Comparison of ENCODE assay signal across 23 mouse cellular contexts in the genomic region with DNA sequence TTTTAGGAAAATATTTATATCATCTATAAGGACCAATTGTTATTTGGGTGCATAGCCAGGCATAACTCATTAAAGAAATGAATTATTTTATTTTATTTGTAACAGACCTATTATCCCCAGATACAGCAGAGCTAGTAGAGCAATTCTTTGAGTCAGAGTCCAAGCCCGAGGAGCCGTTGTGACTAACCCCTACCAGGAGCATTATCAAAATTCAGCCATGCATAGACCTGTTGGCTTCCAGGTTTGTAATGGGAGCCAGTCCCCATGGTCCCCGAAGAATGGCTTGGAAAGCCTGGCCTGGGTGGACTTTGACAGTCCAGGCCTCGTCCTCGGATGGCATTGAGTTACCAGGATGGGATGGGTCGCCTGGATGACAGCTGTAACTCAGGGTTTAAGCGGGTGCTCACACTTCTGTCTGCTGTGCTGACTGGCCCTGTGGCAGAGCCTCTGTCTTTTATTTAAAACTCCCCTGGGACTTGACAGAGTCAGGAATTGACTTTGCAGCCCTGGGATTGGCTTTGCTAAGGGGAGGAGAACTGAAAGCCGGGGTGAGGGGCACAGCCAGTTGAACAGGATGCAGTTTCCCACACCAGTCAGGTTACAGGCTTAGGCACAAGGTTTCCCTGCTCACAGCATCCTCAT. TPM values are rescaled to one million over a fixed set of nuclear protein-coding genes. Genes with fewer than 3 reads are reported as not detected.
A peak's percentile ranks its signal among the peaks of the same experiment; 100 is the strongest.
DNase-seq lines count a peak whose midpoint lies in the region; ATAC-seq and TF ChIP-seq lines count a peak whose summit lies in the region.
"Had no signal": no experiment of that assay in that cellular context is flagged by ENCODE, and none has a peak within 500 bp of the region (broad histone marks: within the 10 kb centered on the region; RNA-seq: fewer than 3 reads in every experiment).

No protein-coding gene starts in this region.

- 0 out of 2 replicates have a peak, but pooled peaks cover 4% of the 10 kb centered on the region for H3K27me3 ChIP-seq in forebrain, embryonic 10.5 days (ENCODE audit: poor library complexity, severe bottlenecking)
- H3K27me3 ChIP-seq in forebrain, postnatal 0 days (ENCODE audit: insufficient read depth, low read length) = no peaks in the 10 kb centered on the region
- H3K27me3 ChIP-seq in kidney, embryonic 14.5 days (ENCODE audit: control insufficient read depth, insufficient read depth, low read length) = no peaks in the 10 kb centered on the region
- no peaks in the 10 kb centered on the region for H3K27me3 ChIP-seq in midbrain, embryonic 13.5 days
- no peaks in the 10 kb centered on the region for H3K27me3 ChIP-seq in midbrain, embryonic 15.5 days (replicated peaks)
- H3K27me3 ChIP-seq: hindbrain, embryonic 12.5 days; lung, embryonic 15.5 days had no signal

- ATAC-seq in forebrain, postnatal 0 days = no peak
- peak; percentile 30; the same call in 1 of the 2 replicates for ATAC-seq in kidney, embryonic 14.5 days (ENCODE audit: low FRiP score, low TSS enrichment)
- no peak for ATAC-seq in midbrain, embryonic 13.5 days
- ATAC-seq in midbrain, embryonic 15.5 days (replicated peaks) = no peak
- ATAC-seq: forebrain, embryonic 14.5 days; inflammation-experienced regulatory T-cells, adult 6 months had no signal

- no peaks in the 10 kb centered on the region for H3K36me3 ChIP-seq in forebrain, embryonic 10.5 days (replicated peaks)
- no peaks in the 10 kb centered on the region for H3K36me3 ChIP-seq in forebrain, postnatal 0 days (ENCODE audit: insufficient read depth)
- no peaks in the 10 kb centered on the region for H3K36me3 ChIP-seq in kidney, embryonic 14.5 days (ENCODE audit: control insufficient read depth, insufficient read depth, low read length)
- H3K36me3 ChIP-seq in midbrain, embryonic 13.5 days = no peaks in the 10 kb centered on the region
- no peaks in the 10 kb centered on the region for H3K36me3 ChIP-seq in midbrain, embryonic 15.5 days (replicated peaks)
- H3K36me3 ChIP-seq: hindbrain, embryonic 12.5 days; limb, embryonic 10.5 days; lung, embryonic 15.5 days had no signal

- DNase-seq in forebrain, embryonic 10.5 days (ENCODE audit: extremely low spot score, low spot score) = no peak
- DNase-seq in forebrain, postnatal 0 days = no peak
- no peak for DNase-seq in kidney, postnatal 10 days
- peak; percentile 49 for DNase-seq in mesoderm, embryonic 11.5 days (ENCODE audit: low read depth, low spot score)
- DNase-seq in urinary bladder, postnatal 36 days (ENCODE audit: low spot score in 2 of 2) = no peak
- DNase-seq: cerebellum, adult 8-10 months; heart, postnatal 10 days; right cerebral cortex, postnatal 25 days; thymus, postnatal 36 days had no signal

- TF ChIP-seq CTCF in forebrain, postnatal 0 days (IDR thresholded peaks at IDR 0.05; ENCODE audit: low read depth) = no peak

- peak overlapping the region; percentile 48; the same call in 1 of the 2 replicates for H3K27ac ChIP-seq in forebrain, embryonic 10.5 days
- no peak overlapping the region for H3K27ac ChIP-seq in forebrain, postnatal 0 days (ENCODE audit: low read depth, low read length)
- no peak overlapping the region for H3K27ac ChIP-seq in kidney, embryonic 14.5 days (ENCODE audit: low read depth, low read length)
- H3K27ac ChIP-seq in midbrain, embryonic 13.5 days = no peak overlapping the region
- no peak overlapping the region for H3K27ac ChIP-seq in midbrain, embryonic 15.5 days
- H3K27ac ChIP-seq: hindbrain, embryonic 12.5 days; limb, embryonic 10.5 days; lung, embryonic 15.5 days; macrophage had no signal

- WGBS in forebrain, embryonic 10.5 days = 28% methylated on average over 8 of the region's 8 CpGs
- 23% methylated on average over 8 of the region's 8 CpGs for WGBS in forebrain, postnatal 0 days
- 19% methylated on average over 8 of the region's 8 CpGs for WGBS in kidney, embryonic 14.5 days
- WGBS in midbrain, embryonic 13.5 days = 22% methylated on average over 8 of the region's 8 CpGs
- 26% methylated on average over 8 of the region's 8 CpGs for WGBS in midbrain, embryonic 15.5 days

- H3K4me3 ChIP-seq in forebrain, embryonic 10.5 days = no peak overlapping the region
- no peak overlapping the region for H3K4me3 ChIP-seq in forebrain, postnatal 0 days (ENCODE audit: low read depth, low read length)
- no peak overlapping the region for H3K4me3 ChIP-seq in kidney, embryonic 14.5 days (ENCODE audit: low read length)
- no peak overlapping the region for H3K4me3 ChIP-seq in midbrain, embryonic 13.5 days (replicated peaks)
- H3K4me3 ChIP-seq in midbrain, embryonic 15.5 days = no peak overlapping the region
- H3K4me3 ChIP-seq: erythroblast, embryonic 14.5 days; hindbrain, embryonic 12.5 days; limb, embryonic 10.5 days; lung, embryonic 15.5 days had no signal

- H3K9me3 ChIP-seq in forebrain, embryonic 10.5 days = no peaks in the 10 kb centered on the region
- H3K9me3 ChIP-seq in forebrain, postnatal 0 days (ENCODE audit: low read length) = no peaks in the 10 kb centered on the region
- no peaks in the 10 kb centered on the region for H3K9me3 ChIP-seq in kidney, embryonic 14.5 days (ENCODE audit: control insufficient read depth, low read length)
- H3K9me3 ChIP-seq in midbrain, embryonic 13.5 days = no peaks in the 10 kb centered on the region
- H3K9me3 ChIP-seq in midbrain, embryonic 15.5 days = no peaks in the 10 kb centered on the region
- H3K9me3 ChIP-seq: hindbrain, embryonic 12.5 days; limb, embryonic 10.5 days; lung, embryonic 15.5 days had no signal

- no peak overlapping the region for H3K9ac ChIP-seq in forebrain, postnatal 0 days
- H3K9ac ChIP-seq in kidney, embryonic 14.5 days (ENCODE audit: low read depth, low read length) = no peak overlapping the region
- 0 out of 2 replicates have a peak overlapping the region, but pooled peaks have one; percentile 6 for H3K9ac ChIP-seq in midbrain, embryonic 13.5 days (replicated peaks)
- no peak overlapping the region for H3K9ac ChIP-seq in midbrain, embryonic 15.5 days
- H3K9ac ChIP-seq: hindbrain, embryonic 12.5 days; lung, embryonic 15.5 days had no signal

- peaks cover 59% of the 10 kb centered on the region for H3K4me1 ChIP-seq in forebrain, embryonic 10.5 days
- no peaks in the 10 kb centered on the region for H3K4me1 ChIP-seq in forebrain, postnatal 0 days (ENCODE audit: insufficient read depth)
- peaks cover 39% of the 10 kb centered on the region for H3K4me1 ChIP-seq in kidney, embryonic 14.5 days (ENCODE audit: control insufficient read depth, insufficient read depth, low read length)
- peaks cover 14% of the 10 kb centered on the region for H3K4me1 ChIP-seq in midbrain, embryonic 13.5 days (replicated peaks)
- H3K4me1 ChIP-seq in midbrain, embryonic 15.5 days = 0 out of 2 replicates have a peak, but pooled peaks cover 4% of the 10 kb centered on the region

- H3K4me2 ChIP-seq in forebrain, postnatal 0 days (ENCODE audit: low read depth) = no peak overlapping the region
- no peak overlapping the region for H3K4me2 ChIP-seq in kidney, embryonic 14.5 days (replicated peaks; ENCODE audit: low read depth, low read length)
- no peak overlapping the region for H3K4me2 ChIP-seq in midbrain, embryonic 13.5 days (replicated peaks)
- H3K4me2 ChIP-seq in midbrain, embryonic 15.5 days = no peak overlapping the region
- H3K4me2 ChIP-seq: heart, embryonic 11.5 days; hindbrain, embryonic 12.5 days; liver, embryonic 11.5 days; lung, embryonic 15.5 days; midbrain, embryonic 11.5 days had no signal

RNA-seq across cellular contexts. Expression of a gene that starts 54.0 kb away (rescaled TPM):
- polyA plus RNA-seq in forebrain, embryonic 10.5 days (2016; fragmentation: Nextera tagmentation; extraction: Ambion mirVana) = 5.8 and 7.4 TPM in 2 replicates
- 35.1 and 37.5 TPM in 2 replicates for total RNA-seq in forebrain, postnatal 0 days (2014; rRNA removed)
- 48.7 and 60.7 TPM in 2 replicates for polyA plus RNA-seq in forebrain, postnatal 0 days (2015; fragmentation: Nextera tagmentation; extraction: Ambion mirVana)
- 22.8 and 29.9 TPM in 2 replicates for polyA plus RNA-seq in kidney, embryonic 14.5 days (2014; fragmentation: Nextera tagmentation; extraction: Ambion mirVana)
- polyA plus RNA-seq in midbrain, embryonic 13.5 days (2015; fragmentation: Nextera tagmentation; extraction: Ambion mirVana) = 5.3 and 7.4 TPM in 2 replicates
- polyA plus RNA-seq in midbrain, embryonic 15.5 days (2015; fragmentation: Nextera tagmentation; extraction: Ambion mirVana) = 30.7 and 36.2 TPM in 2 replicates
- total RNA-seq: MEL had no signal
